Mouse (Mus musculus) heart, adult 2 months (tissue): ENCODE results near the gene BC004004. TPM values are rescaled to one million over a fixed set of nuclear protein-coding genes. Genes with fewer than 3 reads are reported as not detected.

Experiments used
- DNase-seq, 2 experiments: peaks; one replicate each; pipeline ENCODE4 v3.0.0; 2021
- H3K27ac ChIP-seq: fragments of 200-600 bp; 2 replicates; pipeline ENCODE4 v1.8.1; 2022
- H3K27me3 ChIP-seq: fragments of 200-500 bp; 2 replicates; pipeline ENCODE4 v1.6.1; 2012; ENCODE audit warnings: mild to moderate bottlenecking, low read length, inconsistent platforms, mixed read lengths; ENCODE audit not compliant: control insufficient read depth, insufficient read depth
- H3K36me3 ChIP-seq: fragments of 200-500 bp; 2 replicates; pipeline ENCODE4 v1.6.1; 2012; ENCODE audit warnings: low read length, inconsistent platforms; ENCODE audit not compliant: control insufficient read depth, insufficient read depth
- H3K4me1 ChIP-seq: fragments of 200-500 bp; 2 replicates; pipeline ENCODE4 v1.6.1; 2011; ENCODE audit warnings: low read length; ENCODE audit not compliant: control insufficient read depth, insufficient read depth
- H3K4me3 ChIP-seq: fragments of 200-600 bp; 2 replicates; pipeline ENCODE4 v1.8.1; 2022
- H3K79me2 ChIP-seq: fragments of 200-500 bp; replicated peaks from 2 replicates; pipeline ENCODE4 v1.6.1; 2012; ENCODE audit warnings: mild to moderate bottlenecking, inconsistent platforms, low read length, moderate library complexity, mixed read lengths; ENCODE audit not compliant: control insufficient read depth, insufficient read depth
- H3K9ac ChIP-seq: fragments of 200-500 bp; 2 replicates; pipeline ENCODE4 v1.6.1; 2012; ENCODE audit warnings: low read depth, mild to moderate bottlenecking, control low read depth, inconsistent platforms, low read length, mixed read lengths
- CTCF ChIP-seq: fragments of 200-600 bp; IDR thresholded peaks from 2 replicates; pipeline ENCODE4 v1.8.1; 2022; ENCODE audit warnings: antibody characterized with exemption, mild to moderate bottlenecking, moderate library complexity
- EP300 ChIP-seq: fragments of 200-500 bp; IDR thresholded peaks from 2 replicates; pipeline ENCODE4 v1.6.1; 2011; ENCODE audit warnings: low read depth, low read length, control low read depth; ENCODE audit not compliant: insufficient read depth
- POLR2A ChIP-seq: fragments of 200-500 bp; IDR thresholded peaks from 2 replicates; pipeline ENCODE4 v1.6.1; 2011; ENCODE audit warnings: mild to moderate bottlenecking, low read depth, low read length, control low read depth; ENCODE audit not compliant: insufficient read depth
- WGBS: fragments of 180-500 bp; shearing (Covaris S2); methylation state at CpG from one replicate; pipeline ENCODE4 v1.1.7; 2018; 5-methylcytosine and 5-hydroxymethylcytosine counted together
- intact Hi-C: fragments of 180-260 bp; cut with DNase I; formaldehyde crosslinking; loops from one replicate; pipeline ENCODE4 v1.15.1; 2025
- polyA plus RNA-seq: library from polyadenylated mRNA; depleted of rRNA; stranded (reverse); fragments of >200 nt; gene quantifications from 2 replicates; pipeline ENCODE4 v1.2.3, GENCODE M21; 2012
- total RNA-seq, 2 experiments: library from RNA; stranded (reverse); gene quantifications; 2 replicates each; pipeline ENCODE4 v1.2.3; 2021

The BC004004 gene
- total and polyA plus RNA-seq, 3 experiments: 184 to 318 (median 264) TPM

GRCm38 (mm10) chr17:29267931-29268681 is 482 bp upstream of the BC004004 start:
- H3K27me3 ChIP-seq: no peaks in the 10 kb centered on the region
- H3K36me3 ChIP-seq: no peaks in the 10 kb centered on the region
- H3K4me3 ChIP-seq: peak overlapping the region; percentile 83
- peak overlapping the region; percentile 99 for H3K27ac ChIP-seq
- no peak for DNase-seq
- WGBS: 60% methylated on average over 6 of the region's 6 CpGs
- intact Hi-C loops: loop anchor here (1.0 to 5.0 kb wide), 3 partner anchors 89 to 224 kb away; partner anchors contain the start of gene Pim1
- TF ChIP-seq CTCF: no peak
- TF ChIP-seq POLR2A: no peak
- no peak for TF ChIP-seq EP300
- peak overlapping the region; percentile 59 for H3K9ac ChIP-seq
- H3K79me2 ChIP-seq: no peaks in the 10 kb centered on the region
- peaks cover 2% of the 10 kb centered on the region for H3K4me1 ChIP-seq

DNA sequence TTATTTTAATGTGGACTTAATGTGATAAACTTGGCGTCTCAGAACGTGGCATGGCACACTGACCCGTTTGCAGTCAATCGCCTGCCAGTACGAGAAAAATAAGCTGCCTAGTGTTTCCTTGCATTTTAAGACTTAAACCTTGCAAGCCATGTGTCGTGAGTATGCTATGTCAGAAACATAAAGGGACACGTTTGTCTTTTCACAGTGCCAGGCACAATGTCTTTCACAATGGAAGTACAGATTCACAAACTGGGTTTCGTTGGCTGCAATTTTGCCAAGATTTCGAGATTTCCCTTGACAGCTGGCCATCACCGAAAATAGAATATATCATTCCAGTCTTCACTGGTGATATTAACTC is 740 bp downstream of the BC004004 start:
- intact Hi-C loops: loop anchor here (5.0 kb wide), 2 partner anchors 88 to 223 kb away; partner anchors contain the start of gene Pim1
- WGBS: 5% methylated on average over 10 of the region's 10 CpGs
- no peak for TF ChIP-seq POLR2A
- no peak for TF ChIP-seq EP300
- TF ChIP-seq CTCF: no peak
- Histone ChIP-seq H3K27ac (peak overlapping the region; percentile 99), H3K27me3 (no peaks in the 10 kb centered on the region), H3K4me3 (peak overlapping the region; percentile 83), H3K79me2 (no peaks in the 10 kb centered on the region), H3K4me1 (peaks cover 3% of the 10 kb centered on the region), H3K36me3 (no peaks in the 10 kb centered on the region), H3K9ac (peak overlapping the region; percentile 92)
- no peak for DNase-seq

GRCm38 (mm10) chr17:29270148-29270698 is 1.6 kb downstream of the BC004004 start:
- Histone ChIP-seq H3K9ac (no peak overlapping the region), H3K4me3 (no peak overlapping the region), H3K27me3 (no peaks in the 10 kb centered on the region), H3K36me3 (no peaks in the 10 kb centered on the region), H3K79me2 (no peaks in the 10 kb centered on the region), H3K4me1 (peaks cover 4% of the 10 kb centered on the region), H3K27ac (peak overlapping the region; percentile 99)
- intact Hi-C loops: no loop called here
- no peak for TF ChIP-seq POLR2A
- TF ChIP-seq CTCF: no peak
- no peak for TF ChIP-seq EP300
- WGBS: 91% methylated on average over 9 of the region's 9 CpGs
- no peak for DNase-seq

DNA sequence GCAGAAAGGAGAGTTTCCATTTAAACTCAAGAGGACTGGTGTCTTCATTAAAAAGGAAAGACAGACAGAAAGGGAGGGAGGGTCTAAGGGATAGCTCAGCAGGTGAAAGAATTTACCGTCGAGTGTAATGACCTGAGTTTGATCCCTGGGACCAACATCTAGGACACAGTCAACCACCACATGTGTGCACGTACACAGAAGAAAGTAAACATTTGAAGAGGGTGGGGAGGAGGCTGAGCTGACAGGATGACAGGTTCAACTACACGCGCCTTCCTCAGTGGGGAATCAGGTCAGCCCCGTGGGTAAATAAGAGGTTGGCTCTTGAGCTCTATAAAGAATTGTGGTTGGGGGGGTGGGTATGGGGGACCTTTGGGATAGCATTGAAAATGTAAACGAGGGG is 4.6 kb downstream of the BC004004 start:
- H3K27me3 ChIP-seq: no peaks in the 10 kb centered on the region
- 90% methylated on average over 7 of the region's 7 CpGs for WGBS
- no peak overlapping the region for H3K27ac ChIP-seq
- no peak overlapping the region for H3K9ac ChIP-seq
- intact Hi-C loops: no loop called here
- DNase-seq: no peak
- H3K4me1 ChIP-seq: peaks cover 7% of the 10 kb centered on the region
- no peaks in the 10 kb centered on the region for H3K79me2 ChIP-seq
- no peaks in the 10 kb centered on the region; the same call in 1 of the 2 replicates for H3K36me3 ChIP-seq
- TF ChIP-seq EP300 (no peak), POLR2A (no peak), CTCF (no peak)
- H3K4me3 ChIP-seq: no peak overlapping the region

GRCm38 (mm10) chr17:29273889-29274288 is 5.3 kb downstream of the BC004004 start:
- Histone ChIP-seq H3K4me3 (peak overlapping the region; percentile 17; the same call in 1 of the 2 replicates), H3K4me1 (peaks cover 7% of the 10 kb centered on the region), H3K79me2 (no peaks in the 10 kb centered on the region), H3K27me3 (no peaks in the 10 kb centered on the region), H3K9ac (peak overlapping the region; percentile 3; the same call in 1 of the 2 replicates), H3K36me3 (no peaks in the 10 kb centered on the region; the same call in 1 of the 2 replicates), H3K27ac (peak overlapping the region; percentile 79)
- 16% methylated on average over 11 of the region's 11 CpGs for WGBS
- peak; percentile 58 to 77 for DNase-seq
- TF ChIP-seq POLR2A (no peak), CTCF (no peak), EP300 (0 out of 2 replicates have a peak, but pooled peaks have one; percentile 16)
- intact Hi-C loops: no loop called here

DNA sequence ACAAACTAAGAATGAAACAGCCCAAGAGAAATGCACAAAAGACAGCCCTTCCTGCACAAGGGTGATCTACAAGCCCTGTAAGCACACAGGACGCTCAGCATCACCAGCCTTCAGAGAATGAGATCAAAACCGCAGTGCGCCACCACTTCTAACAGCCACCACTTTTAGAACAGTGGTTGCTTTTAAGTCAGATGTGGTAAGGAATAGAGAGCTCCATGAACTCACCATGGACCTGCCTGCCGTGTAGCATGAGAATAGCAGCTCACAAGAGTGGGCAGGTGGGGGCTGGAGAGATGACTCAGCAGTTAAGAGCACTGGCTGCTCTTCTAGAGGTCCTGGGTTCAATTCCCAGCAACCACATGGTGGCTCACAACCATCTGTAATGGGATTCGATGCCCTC is 11.8 kb downstream of the BC004004 start:
- no peaks in the 10 kb centered on the region; the same call in 1 of the 2 replicates for H3K36me3 ChIP-seq
- no peaks in the 10 kb centered on the region for H3K27me3 ChIP-seq
- TF ChIP-seq POLR2A (no peak), CTCF (no peak), EP300 (no peak)
- peaks cover 2% of the 10 kb centered on the region; the same call in 1 of the 2 replicates for H3K4me1 ChIP-seq
- no peak overlapping the region for H3K4me3 ChIP-seq
- H3K9ac ChIP-seq: no peak overlapping the region
- H3K27ac ChIP-seq: no peak overlapping the region
- DNase-seq: no peak
- no peaks in the 10 kb centered on the region; the same call in 1 of the 2 replicates for H3K79me2 ChIP-seq
- WGBS: 97% methylated on average over 5 of the region's 5 CpGs
- intact Hi-C loops: no loop called here
